Mouse (Mus musculus) brain, embryonic 18.5 days (tissue): Measurements from ENCODE around the gene Tradd.

Experiments used
- DNase-seq: peaks from one replicate; pipeline ENCODE4 v3.0.0-alpha.2; 2012; ENCODE audit warnings: low read depth, low spot score

The Tradd gene

GRCm38 (mm10) chr8:105270916-105271186, 6.4 kb upstream of the Tradd start:
- no peak for DNase-seq

GRCm38 (mm10) chr8:105270101-105270915, 5.9 kb upstream of the Tradd start:
- no peak for DNase-seq

GRCm38 (mm10) chr8:105269461-105269947, 5.1 kb upstream of the Tradd start, which contains the start of gene Hsf4:
Gene Hsf4, plus strand, starts transcription at chr8:105269801.
- DNase-seq, result no peak

GRCm38 (mm10) chr8:105269075-105269458, 4.7 kb upstream of the Tradd start:
- no peak for DNase-seq

GRCm38 (mm10) chr8:105268342-105269074, 4.1 kb upstream of the Tradd start:
- peak; percentile 86 for DNase-seq

- no peak for DNase-seq
Observed at GRCm38 (mm10) chr8:105266775-105267174, 2.4 kb upstream of the Tradd start.

GRCm38 (mm10) chr8:105265128-105265527, 719 bp upstream of the Tradd start:
- no peak for DNase-seq

- no peak for DNase-seq
Observed at GRCm38 (mm10) chr8:105263244-105263912, 1.0 kb downstream of the Tradd start.

- DNase-seq, result no peak
Observed at GRCm38 (mm10) chr8:105261326-105261980, 3.0 kb downstream of the Tradd start.

- DNase-seq, result no peak
Observed at GRCm38 (mm10) chr8:105260371-105261099, 3.9 kb downstream of the Tradd start.

GRCm38 (mm10) chr8:105259721-105260320, 4.6 kb downstream of the Tradd start:
- no peak for DNase-seq

- DNase-seq, result no peak
Observed at GRCm38 (mm10) chr8:105258911-105259720, 5.3 kb downstream of the Tradd start.

GRCm38 (mm10) chr8:105257318-105258114, 6.9 kb downstream of the Tradd start:
- no peak for DNase-seq

- no peak for DNase-seq
Observed at GRCm38 (mm10) chr8:105254966-105255350, 9.5 kb downstream of the Tradd start, which contains the start of gene B3gnt9. Gene B3gnt9, minus strand, starts transcription at chr8:105255153.

- peak; percentile 68 for DNase-seq
Observed at GRCm38 (mm10) chr8:105254152-105254965, 10.1 kb downstream of the Tradd start.

- no peak for DNase-seq
Observed at GRCm38 (mm10) chr8:105253766-105254151, 10.7 kb downstream of the Tradd start.

- no peak for DNase-seq
Observed at GRCm38 (mm10) chr8:105252680-105253537, 11.5 kb downstream of the Tradd start.
